In genomic region chr6:100674974-100675373, GRCm38 (mm10) we compare ENCODE assay signal across 10 mouse cellular contexts. TPM values are rescaled to one million over a fixed set of nuclear protein-coding genes. Genes with fewer than 3 reads are reported as not detected.
DNase-seq lines count a peak whose midpoint lies in the region; ATAC-seq and TF ChIP-seq lines count a peak whose summit lies in the region.
"Had no signal": no experiment of that assay in that cellular context is flagged by ENCODE, and none has a peak within 500 bp of the region (broad histone marks: within the 10 kb centered on the region; RNA-seq: fewer than 3 reads in every experiment).

No protein-coding gene starts in this region.

- peak; percentile 49; the same call in 1 of the 2 replicates for TF ChIP-seq CTCF in liver, adult 2 months (IDR thresholded peaks at IDR 0.05; ENCODE audit: low read depth, low read length)

- H3K27ac ChIP-seq in forebrain, embryonic 14.5 days (ENCODE audit: low read depth, low read length), result no peak overlapping the region
- H3K27ac ChIP-seq in forebrain, embryonic 11.5 days (ENCODE audit: low read depth, low read length), result no peak overlapping the region
- no peak overlapping the region for H3K27ac ChIP-seq in liver, adult 2 months (replicated peaks; ENCODE audit: insufficient read depth, low read depth, low read length)
- H3K27ac ChIP-seq: limb, embryonic 12.5 days had no signal

- no peak for ATAC-seq in forebrain, embryonic 14.5 days
- ATAC-seq in forebrain, embryonic 11.5 days (replicated peaks; ENCODE audit: low FRiP score), result no peak
- peak; percentile 16 for ATAC-seq in activated CD4-positive, CD25-positive, alpha-beta regulatory T cell, adult 4 months
- ATAC-seq: forebrain, embryonic 16.5 days had no signal

- H3K4me3 ChIP-seq in forebrain, embryonic 14.5 days (ENCODE audit: low read depth, low read length), result no peak overlapping the region
- no peak overlapping the region for H3K4me3 ChIP-seq in forebrain, embryonic 11.5 days (ENCODE audit: low read depth, low read length)
- H3K4me3 ChIP-seq in liver, adult 2 months (ENCODE audit: insufficient read depth, low read depth, low read length), result no peak overlapping the region
- H3K4me3 ChIP-seq: limb, embryonic 12.5 days had no signal

- H3K9me3 ChIP-seq in forebrain, embryonic 14.5 days (replicated peaks; ENCODE audit: control insufficient read depth, low read length), result no peaks in the 10 kb centered on the region
- no peaks in the 10 kb centered on the region for H3K9me3 ChIP-seq in forebrain, embryonic 11.5 days (ENCODE audit: control insufficient read depth, low read length)
- H3K9me3 ChIP-seq: limb, embryonic 12.5 days had no signal

- DNase-seq in forebrain, embryonic 14.5 days (ENCODE audit: low spot score), result peak; percentile 81
- no peak for DNase-seq in forebrain, embryonic 11.5 days (ENCODE audit: low spot score)
- peak; percentile 60 for DNase-seq in liver, adult 2 months (ENCODE audit: extremely low read depth, low read depth, low spot score)
- DNase-seq in liver, result no peak
- DNase-seq in lung, postnatal 36 days, result peak; percentile 61
- DNase-seq in adrenal gland, postnatal 4 days (ENCODE audit: low spot score in 2 of 2), result no peak
- no peak for DNase-seq in testis, postnatal 10 days (ENCODE audit: low spot score)

- TF ChIP-seq POLR2A in liver, adult 2 months (IDR thresholded peaks at IDR 0.05; ENCODE audit: extremely low read depth, insufficient read depth, low read length), result no peak

- H3K9ac ChIP-seq in forebrain, embryonic 14.5 days (ENCODE audit: low read length), result no peak overlapping the region
- no peak overlapping the region for H3K9ac ChIP-seq in forebrain, embryonic 11.5 days (ENCODE audit: low read length)
- no peak overlapping the region for H3K9ac ChIP-seq in liver, adult 2 months (ENCODE audit: low read depth, low read length)
- H3K9ac ChIP-seq: limb, embryonic 12.5 days had no signal

- no peaks in the 10 kb centered on the region for H3K36me3 ChIP-seq in forebrain, embryonic 14.5 days (ENCODE audit: control insufficient read depth, insufficient read depth, low read length)
- H3K36me3 ChIP-seq in forebrain, embryonic 11.5 days (ENCODE audit: control insufficient read depth, insufficient read depth, low read length), result no peaks in the 10 kb centered on the region
- no peaks in the 10 kb centered on the region for H3K36me3 ChIP-seq in liver, adult 2 months (ENCODE audit: control insufficient read depth, insufficient read depth, low read length)
- H3K36me3 ChIP-seq: limb, embryonic 12.5 days had no signal

- H3K4me1 ChIP-seq in forebrain, embryonic 14.5 days (ENCODE audit: control insufficient read depth, insufficient read depth, low read length), result no peaks in the 10 kb centered on the region
- no peaks in the 10 kb centered on the region for H3K4me1 ChIP-seq in forebrain, embryonic 11.5 days (replicated peaks; ENCODE audit: control insufficient read depth, insufficient read depth, low read length)
- H3K4me1 ChIP-seq in liver, adult 2 months (ENCODE audit: control insufficient read depth, insufficient read depth, low read length), result peaks cover 3% of the 10 kb centered on the region; the same call in 1 of the 2 replicates

- H3K79me2 ChIP-seq in liver, adult 2 months (ENCODE audit: control insufficient read depth, insufficient read depth, low read length), result no peaks in the 10 kb centered on the region

- 25% methylated on average over 6 of the region's 6 CpGs for WGBS in forebrain, embryonic 14.5 days
- 27% methylated on average over 6 of the region's 6 CpGs for WGBS in forebrain, embryonic 11.5 days
- 15% methylated on average over 6 of the region's 6 CpGs for WGBS in liver, adult 2 months

- H3K4me2 ChIP-seq in forebrain, embryonic 14.5 days (ENCODE audit: low read length), result no peak overlapping the region
- no peak overlapping the region for H3K4me2 ChIP-seq in forebrain, embryonic 11.5 days (ENCODE audit: low read depth, low read length, severe bottlenecking)
- H3K4me2 ChIP-seq: limb, embryonic 12.5 days had no signal

- no peaks in the 10 kb centered on the region for H3K27me3 ChIP-seq in forebrain, embryonic 14.5 days (replicated peaks; ENCODE audit: control insufficient read depth, insufficient read depth, low read length)
- H3K27me3 ChIP-seq in forebrain, embryonic 11.5 days (ENCODE audit: control insufficient read depth, insufficient read depth, low read length), result no peaks in the 10 kb centered on the region; the same call in 1 of the 2 replicates
- H3K27me3 ChIP-seq in liver, adult 2 months (ENCODE audit: control insufficient read depth, insufficient read depth, low read length), result no peaks in the 10 kb centered on the region

RNA-seq across cellular contexts. Expression of gene Shq1, which starts 4.0 kb away (rescaled TPM):
- polyA plus RNA-seq in forebrain, embryonic 14.5 days (2014; fragmentation: Nextera tagmentation; extraction: Ambion mirVana), result 13.1 and 14.2 TPM in 2 replicates
- polyA plus RNA-seq in forebrain, embryonic 11.5 days (2014; fragmentation: Nextera tagmentation; extraction: Ambion mirVana), result 17.6 and 19.2 TPM in 2 replicates
- 4.0 and 4.3 TPM in 2 replicates for total RNA-seq in liver, adult 2 months (2014; rRNA removed)
- 3.2 and 4.2 TPM in 2 replicates for polyA plus RNA-seq in liver, adult 2 months (2012; rRNA removed)
- polyA plus RNA-seq in activated CD4-positive, CD25-positive, alpha-beta regulatory T cell, adult 4 months (2017; shearing (Covaris generic)), result 1 to 10 TPM; 7.1 to 7.7 TPM
- total RNA-seq in adrenal gland, postnatal 4 days (2021), result 10 to 100 TPM; 11.4 to 11.8 TPM

RNA-seq across cellular contexts. Expression of gene Gxylt2, which starts 29.6 kb away (rescaled TPM):
- 0.81 and 1.0 TPM in 2 replicates for polyA plus RNA-seq in forebrain, embryonic 14.5 days (2014; fragmentation: Nextera tagmentation; extraction: Ambion mirVana)
- 2.8 and 3.2 TPM in 2 replicates for polyA plus RNA-seq in forebrain, embryonic 11.5 days (2014; fragmentation: Nextera tagmentation; extraction: Ambion mirVana)
- total RNA-seq in liver, adult 2 months (2014; rRNA removed), result under 0.01 and 0.07 TPM in 2 replicates
- not detected in 2 replicates for polyA plus RNA-seq in liver, adult 2 months (2012; rRNA removed)
- polyA plus RNA-seq in activated CD4-positive, CD25-positive, alpha-beta regulatory T cell, adult 4 months (2017; shearing (Covaris generic)), result under 1 TPM in 1 of 2 experiments, not detected in 1; 0.74 TPM
- total RNA-seq in adrenal gland, postnatal 4 days (2021), result 1 to 10 TPM; 1.2 to 2.7 TPM

Comparison
In these comparisons a context has a peak if more than half of its experiments do, and no peak if none do; other contexts are left out.
1. DNase-seq: peak in forebrain, embryonic 14.5 days (single experiment), liver, adult 2 months (single experiment) and lung, postnatal 36 days (single experiment); none in forebrain, embryonic 11.5 days (single experiment), liver (single experiment), adrenal gland, postnatal 4 days (0 of 2) and testis, postnatal 10 days (single experiment).